Mouse (Mus musculus) layer of hippocampus, postnatal 14 days (tissue): ENCODE data around the gene Agbl5. TPM values are rescaled to one million over a fixed set of nuclear protein-coding genes. Genes with fewer than 3 reads are reported as not detected.
A peak's percentile ranks its signal among the peaks of the same experiment; 100 is the strongest.

Source experiments
- DNase-seq, 2 experiments: peaks; one replicate each; pipeline ENCODE4 v3.0.0; 2021 to 2022; ENCODE audit warnings: low spot score in 2 of 2, mixed read lengths in 1 of 2
- total RNA-seq, 2 experiments: library from RNA; stranded (reverse); gene quantifications; 2 replicates each; pipeline ENCODE4 v1.2.3; 2021

Gene Agbl5
- total RNA-seq, 2 experiments from 2014 or later, result 12.7 to 14.7 TPM

GRCm38 (mm10) chr5:30950922-30951321, 62.4 kb downstream of the Agbl5 start:
- no peak for DNase-seq

GRCm38 (mm10) chr5:30951706-30952105, 63.2 kb downstream of the Agbl5 start:
- peak in 1 of 2 experiments; percentile 9 for DNase-seq

GRCm38 (mm10) chr5:30952551-30952950, 64.1 kb downstream of the Agbl5 start:
- no peak for DNase-seq

GRCm38 (mm10) chr5:30954065-30954464, 65.6 kb downstream of the Agbl5 start:
- DNase-seq, result no peak

GRCm38 (mm10) chr5:30954556-30954955, 66.1 kb downstream of the Agbl5 start:
- no peak for DNase-seq

GRCm38 (mm10) chr5:30955751-30956150, 67.3 kb downstream of the Agbl5 start:
- DNase-seq, result no peak

Other genes with a start within 250 kb of the Agbl5 start
- gene Slc35f6, start 240.8 kb upstream of the Agbl5 start, total RNA-seq, result 10 to 100 TPM; 32.6 to 32.7 TPM
- 1 to 10 TPM; 4.8 to 5.5 TPM for gene Cenpa, start 221.9 kb upstream of the Agbl5 start, total RNA-seq
- gene Dpysl5, start 177.1 kb upstream of the Agbl5 start, total RNA-seq, result 100 to 1,000 TPM; 114 to 115 TPM
- 100 to 1,000 TPM; 205 to 211 TPM for gene Mapre3, start 74.1 kb upstream of the Agbl5 start, total RNA-seq
- gene Tmem214, start 20.7 kb upstream of the Agbl5 start, total RNA-seq, result 10 to 100 TPM; 62.4 to 69.4 TPM
- 100 to 1,000 TPM; 100 to 108 TPM for gene Ost4, start 19.1 kb downstream of the Agbl5 start, total RNA-seq
- 1 to 10 TPM; 3.9 to 4.5 TPM for gene Emilin1, start 24.7 kb downstream of the Agbl5 start, total RNA-seq
- 10 to 100 TPM; 11.5 to 12.9 TPM for gene Khk, start 32.7 kb downstream of the Agbl5 start, total RNA-seq
- 10 to 100 TPM; 24.6 to 26.9 TPM for gene Cgref1, start 56.9 kb downstream of the Agbl5 start, total RNA-seq
- 100 to 1,000 TPM; 129 to 131 TPM for gene Preb, start 71.7 kb downstream of the Agbl5 start, total RNA-seq
- under 1 TPM in 1 of 2 experiments, not detected in 1; 0.17 TPM for gene Tcf23, start 80.0 kb downstream of the Agbl5 start, total RNA-seq
- gene Atraid, start 159.6 kb downstream of the Agbl5 start, total RNA-seq, result 10 to 100 TPM; 73.9 to 86.6 TPM
- gene Slc5a6, start 160.2 kb downstream of the Agbl5 start, total RNA-seq, result 10 to 100 TPM; 12.4 to 13.3 TPM
- 10 to 100 TPM; 15.6 to 17.5 TPM for gene Cad, start 166.1 kb downstream of the Agbl5 start, total RNA-seq
- gene Dnajc5g, start 217.6 kb downstream of the Agbl5 start, total RNA-seq, result not detected
- 10 to 100 TPM; 56.9 to 61.1 TPM for gene Slc30a3, start 219.5 kb downstream of the Agbl5 start, total RNA-seq
- not detected for gene Trim54, start 228.0 kb downstream of the Agbl5 start, total RNA-seq